Mouse (Mus musculus) cerebellum, adult 9-10 months (tissue): ENCODE measurements around the gene C1qbp.

Experiments used
- DNase-seq: peaks from one replicate; pipeline ENCODE4 v3.0.0; 2022

The C1qbp gene

GRCm38 (mm10) chr11:70982557-70983228 is at the start of gene C1qbp:
TSS of gene C1qbp (minus strand) at chr11:70983026.
- peak; percentile 93 for DNase-seq

DNA sequence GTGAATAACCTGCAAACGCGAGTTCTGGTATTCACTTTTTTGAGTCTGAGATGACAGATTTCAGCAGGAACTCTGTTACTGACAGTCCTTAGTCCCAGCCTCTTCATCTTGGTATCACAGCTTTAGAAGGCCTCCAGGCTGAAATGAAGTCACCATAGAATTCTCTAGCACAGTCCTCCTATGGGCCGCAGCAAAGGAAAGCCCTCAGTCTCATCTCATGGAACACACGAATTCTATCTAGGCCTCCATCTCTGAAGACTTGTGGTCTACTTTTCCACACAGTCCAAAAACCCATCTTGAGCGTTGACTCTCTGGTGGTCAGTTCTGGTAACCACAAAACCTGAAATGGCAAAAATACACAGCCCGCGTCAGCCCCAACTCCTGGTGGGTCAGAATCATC is 49.2 kb upstream of the C1qbp start:
- DNase-seq, result no peak

GRCm38 (mm10) chr11:71029403-71030118 is 46.7 kb upstream of the C1qbp start:
- DNase-seq, result no peak

DNA sequence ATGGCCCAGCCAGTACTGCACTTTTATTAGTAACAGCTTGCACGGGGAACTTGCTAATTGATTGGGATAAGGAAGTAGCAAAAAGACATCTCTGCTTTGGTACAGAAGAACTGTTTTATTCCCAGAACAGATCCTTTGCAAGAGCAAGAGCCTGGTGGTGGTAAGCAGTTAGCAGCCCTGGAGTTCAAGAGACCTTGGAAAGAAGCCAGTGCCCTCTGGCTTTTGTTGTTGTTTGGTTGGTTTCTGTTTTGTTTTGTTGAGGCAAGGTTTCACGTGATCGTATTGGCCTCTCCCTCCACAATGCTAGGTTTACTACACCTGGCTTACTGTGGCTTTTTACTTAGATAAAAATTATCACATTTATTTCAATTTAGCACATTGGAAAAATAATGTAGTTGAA is 45.5 kb upstream of the C1qbp start:
- no peak for DNase-seq

GRCm38 (mm10) chr11:71019201-71020068 is 36.6 kb upstream of the C1qbp start, which contains the start of the genes Mis12 and Derl2:
TSS of gene Mis12 (plus strand) at chr11:71019611.
TSS of gene Derl2 (minus strand) at chr11:71019841.
- DNase-seq, result peak; percentile 99

DNA sequence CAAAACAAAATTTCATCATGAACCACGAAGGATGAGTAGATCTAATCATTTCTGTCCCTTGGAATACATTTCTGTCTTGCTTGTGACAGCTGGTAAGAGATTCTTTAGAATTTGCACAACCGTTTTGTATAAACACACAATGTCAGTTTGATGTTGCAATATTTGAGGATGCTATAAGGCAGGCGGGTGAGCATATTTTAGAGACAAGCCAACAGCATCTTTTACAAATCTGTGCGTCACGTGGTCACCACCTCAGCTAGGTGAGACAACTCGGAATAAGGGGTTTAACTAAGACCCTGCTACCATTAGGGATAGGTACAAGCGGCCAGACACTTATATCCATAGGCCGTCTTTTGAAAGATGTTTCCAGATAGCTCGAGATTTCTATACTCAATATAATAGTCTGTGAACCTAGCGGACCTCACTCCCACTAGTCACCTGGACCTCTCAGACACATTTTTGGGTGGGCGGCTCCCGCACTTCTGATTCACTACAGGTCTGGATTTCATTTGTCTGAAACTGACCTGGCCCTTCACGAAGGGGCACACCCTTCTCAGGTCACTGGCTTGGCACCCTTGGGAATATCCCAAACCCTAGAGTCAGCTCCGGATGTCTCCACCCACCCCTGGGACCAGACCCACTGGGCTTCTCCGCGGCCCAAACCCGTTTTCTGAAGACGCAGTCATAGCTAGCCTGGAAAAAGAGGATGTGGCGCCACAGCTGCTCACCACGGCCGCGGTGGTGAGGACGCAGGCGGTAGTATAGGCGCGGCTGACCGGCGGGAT is 35.8 kb upstream of the C1qbp start:
- no peak for DNase-seq

GRCm38 (mm10) chr11:71017051-71017450 is 34.2 kb upstream of the C1qbp start:
- DNase-seq, result no peak

GRCm38 (mm10) chr11:71012743-71013142 is 29.9 kb upstream of the C1qbp start:
- DNase-seq, result no peak

- DNase-seq, result no peak
Measured at GRCm38 (mm10) chr11:71008321-71008720, 25.5 kb upstream of the C1qbp start.

GRCm38 (mm10) chr11:71007831-71008230 is 25.0 kb upstream of the C1qbp start:
- no peak for DNase-seq

GRCm38 (mm10) chr11:71007026-71007425 is 24.2 kb upstream of the C1qbp start:
- no peak for DNase-seq

DNA sequence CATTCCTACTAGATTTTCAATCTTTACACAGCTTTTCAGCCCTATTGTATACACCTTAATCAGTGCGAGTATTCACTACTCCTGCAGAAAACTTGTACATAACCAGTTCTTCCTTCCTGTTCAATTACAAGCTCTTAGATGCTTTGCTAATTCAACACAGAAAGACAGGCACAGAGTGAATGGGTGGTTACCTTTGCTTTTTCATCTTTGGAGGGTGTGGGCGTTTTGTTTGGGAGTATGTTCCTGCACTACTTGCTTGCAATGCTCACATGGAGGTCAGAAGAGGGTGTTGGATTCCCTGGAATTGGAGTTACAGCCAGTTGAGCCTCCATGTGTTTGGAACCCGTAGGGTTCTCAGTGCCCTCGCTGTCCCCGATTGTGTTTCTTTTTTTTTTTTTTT is 22.2 kb upstream of the C1qbp start:
- peak; percentile 47 for DNase-seq

DNA sequence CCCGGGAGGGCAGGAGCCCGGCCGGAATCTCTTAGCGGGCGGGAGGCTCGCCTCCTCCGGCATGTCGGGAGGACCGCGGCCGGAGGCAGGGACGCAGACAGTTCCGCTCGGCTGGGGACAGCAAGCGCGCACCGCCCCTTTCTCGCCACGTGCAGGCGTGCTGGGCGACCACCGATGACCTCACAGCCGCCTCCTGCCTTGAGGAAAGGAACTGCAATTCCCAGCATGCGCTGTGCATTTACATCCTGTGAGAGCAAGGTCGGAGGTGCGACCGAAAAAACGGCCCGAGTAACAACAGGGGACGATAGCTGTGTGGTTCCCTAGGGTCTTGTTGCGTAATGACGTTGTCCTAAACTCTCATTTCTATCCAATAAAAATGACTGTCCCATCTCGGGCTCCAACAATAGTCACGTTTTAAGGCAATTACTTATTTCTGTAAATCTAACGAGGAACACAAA is 21.5 kb upstream of the C1qbp start, which contains the start of gene Dhx33:
Gene Dhx33 (minus strand): TSS at position 122 of the 458 bp plus-strand sequence.
- DNase-seq, result peak; percentile 98

- DNase-seq, result no peak
Measured at GRCm38 (mm10) chr11:71003611-71004315, 20.9 kb upstream of the C1qbp start.

DNA sequence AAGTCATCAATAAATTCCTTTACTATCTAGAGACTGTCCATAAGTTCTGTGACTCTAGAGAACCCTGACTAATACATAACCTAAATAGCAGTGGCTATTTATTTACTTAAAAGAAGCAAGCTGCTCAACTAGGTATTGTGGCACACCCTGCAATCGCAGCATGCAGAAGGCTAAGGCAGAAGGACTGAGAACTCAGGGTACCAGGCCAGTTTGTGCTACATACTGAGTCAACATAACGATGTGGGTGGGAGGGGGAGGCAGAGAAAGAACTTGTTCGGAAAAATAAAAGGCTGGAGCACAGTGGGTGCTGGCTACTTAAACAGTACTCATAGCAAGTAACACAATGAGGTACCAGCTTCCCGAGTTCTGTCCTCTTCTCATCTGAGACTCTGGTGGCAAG is 18.3 kb upstream of the C1qbp start:
- DNase-seq, result no peak

GRCm38 (mm10) chr11:70982030-70982429 is 796 bp downstream of the C1qbp start:
- DNase-seq, result no peak

- no peak for DNase-seq
Measured at GRCm38 (mm10) chr11:70980751-70981510, 1.9 kb downstream of the C1qbp start.

GRCm38 (mm10) chr11:70980232-70980631 is 2.6 kb downstream of the C1qbp start:
- DNase-seq, result no peak

DNA sequence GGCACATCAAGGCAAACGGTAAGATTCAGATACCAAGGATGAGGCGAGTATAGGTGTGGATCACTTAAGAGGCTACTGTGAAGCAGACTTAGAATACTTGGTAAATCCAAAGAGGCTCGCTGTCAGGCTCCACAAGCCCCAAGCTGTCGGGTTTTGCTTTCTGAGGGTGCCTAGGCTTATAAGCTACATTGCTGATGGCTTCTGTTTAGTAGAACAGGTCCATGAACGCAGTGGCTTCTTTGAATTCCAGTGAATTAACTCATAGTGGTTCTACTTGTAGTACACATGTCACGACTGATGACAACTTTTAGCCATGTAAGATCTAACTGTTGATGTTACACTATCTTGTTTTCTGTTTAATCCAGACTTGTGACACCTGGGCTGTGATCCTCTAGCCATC is 5.5 kb downstream of the C1qbp start:
- DNase-seq, result no peak

GRCm38 (mm10) chr11:70975193-70975592 is 7.6 kb downstream of the C1qbp start:
- DNase-seq, result no peak

GRCm38 (mm10) chr11:70973947-70974346 is 8.9 kb downstream of the C1qbp start:
- no peak for DNase-seq
